Mouse (Mus musculus) layer of hippocampus, adult 9-10 months (tissue): ENCODE data around the gene Rpa1.
"Not testable (repeated sequence)": the region's sequence is repeated elsewhere in the genome, so short reads cannot be mapped to it uniquely, and the experiment has no call there.

Source experiments
- DNase-seq: peaks from one replicate; pipeline ENCODE4 v3.0.0; 2022; ENCODE audit warnings: low spot score

Rpa1 gene

GRCm38 (mm10) chr11:75348199-75348889 lies at the start of gene Rpa1, which contains the start of gene Smyd4:
Gene Rpa1 (minus strand): TSS chr11:75348324.
Gene Smyd4 (plus strand): TSS chr11:75348433.
- DNase-seq, result peak; percentile 77

- DNase-seq, result no peak
These were observed 49.3 kb upstream of the Rpa1 start for GRCm38 (mm10) chr11:75397452-75397851.

- DNase-seq, result no peak
These were observed 47.5 kb upstream of the Rpa1 start for GRCm38 (mm10) chr11:75395611-75396010.

- not testable (repeated sequence) for DNase-seq
These were observed 35.4 kb upstream of the Rpa1 start for GRCm38 (mm10) chr11:75383529-75383928.

GRCm38 (mm10) chr11:75378786-75379185 lies 30.7 kb upstream of the Rpa1 start:
- not testable (repeated sequence) for DNase-seq

- DNase-seq, result no peak
These were observed 29.0 kb upstream of the Rpa1 start for GRCm38 (mm10) chr11:75377125-75377524.

GRCm38 (mm10) chr11:75355475-75355874 lies 7.4 kb upstream of the Rpa1 start:
- DNase-seq, result no peak

GRCm38 (mm10) chr11:75351225-75351624 lies 3.1 kb upstream of the Rpa1 start:
- DNase-seq, result no peak

- no peak for DNase-seq
These were observed 752 bp upstream of the Rpa1 start for GRCm38 (mm10) chr11:75348890-75349261.

GRCm38 (mm10) chr11:75347596-75347995 lies 528 bp downstream of the Rpa1 start:
- DNase-seq, result no peak

- DNase-seq, result no peak
These were observed 937 bp downstream of the Rpa1 start for GRCm38 (mm10) chr11:75347188-75347585.

GRCm38 (mm10) chr11:75346556-75347187 lies 1.5 kb downstream of the Rpa1 start:
- no peak for DNase-seq

- no peak for DNase-seq
These were observed 3.4 kb downstream of the Rpa1 start for GRCm38 (mm10) chr11:75344716-75345115.

- no peak for DNase-seq
These were observed 4.0 kb downstream of the Rpa1 start for GRCm38 (mm10) chr11:75344163-75344562.

- no peak for DNase-seq
These were observed 5.0 kb downstream of the Rpa1 start for GRCm38 (mm10) chr11:75343096-75343495.

- DNase-seq, result no peak
These were observed 7.3 kb downstream of the Rpa1 start for GRCm38 (mm10) chr11:75340698-75341345.

GRCm38 (mm10) chr11:75340076-75340475 lies 8.0 kb downstream of the Rpa1 start:
- DNase-seq, result no peak

GRCm38 (mm10) chr11:75337246-75337645 lies 10.9 kb downstream of the Rpa1 start:
- no peak for DNase-seq

GRCm38 (mm10) chr11:75336676-75337075 lies 11.4 kb downstream of the Rpa1 start:
- no peak for DNase-seq

- no peak for DNase-seq
These were observed 22.2 kb downstream of the Rpa1 start for GRCm38 (mm10) chr11:75325969-75326311.

- no peak for DNase-seq
These were observed 22.8 kb downstream of the Rpa1 start for GRCm38 (mm10) chr11:75325116-75325968.

GRCm38 (mm10) chr11:75324433-75324832 lies 23.7 kb downstream of the Rpa1 start:
- no peak for DNase-seq
